Mouse (Mus musculus) layer of hippocampus, postnatal 25 days (tissue): ENCODE data around the gene Oxtr. TPM values are rescaled to one million over a fixed set of nuclear protein-coding genes. Genes with fewer than 3 reads are reported as not detected.

Source experiments
- DNase-seq, 2 experiments: peaks; one replicate each; pipeline ENCODE4 v3.0.0; 2022; ENCODE audit warnings: mixed read lengths in 2 of 2, low spot score in 1 of 2; ENCODE audit errors: extremely low spot score in 1 of 2
- total RNA-seq, 2 experiments: library from RNA; stranded (reverse); gene quantifications; 2 replicates each; pipeline ENCODE4 v1.2.3; 2021

Oxtr gene
- 1 to 10 TPM; 7.2 to 9.9 TPM for total RNA-seq

DNA sequence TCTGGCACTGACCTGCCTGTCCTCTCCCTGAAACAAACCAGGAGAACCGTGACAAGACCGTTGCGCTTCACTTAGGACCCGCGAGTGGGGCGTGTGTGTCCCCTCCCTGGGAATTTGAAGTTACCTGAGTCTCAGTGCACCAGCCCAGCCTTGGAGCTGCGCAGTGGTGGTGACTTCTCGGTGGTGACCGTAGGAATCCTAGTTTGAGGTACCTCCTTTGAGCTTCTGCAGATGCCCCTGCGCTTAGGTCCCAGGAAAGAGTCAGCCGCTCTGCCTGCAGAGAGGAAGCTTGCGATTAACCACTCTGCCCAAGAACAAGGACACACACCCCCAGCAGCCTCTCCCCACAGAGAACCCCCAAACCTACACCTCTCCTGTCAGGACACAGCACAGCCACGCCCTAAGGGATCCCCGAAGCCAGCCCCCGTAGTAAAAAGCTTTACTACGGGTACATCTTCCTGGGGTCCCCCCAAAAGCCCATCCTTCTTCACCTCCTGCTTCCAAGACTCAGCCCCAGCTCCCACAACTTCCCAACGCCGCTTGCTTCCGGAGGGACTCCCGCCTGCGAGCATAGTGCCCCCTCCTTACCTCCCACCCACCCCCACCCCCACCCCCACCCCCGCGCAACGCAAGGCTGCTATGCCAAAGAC is at the start of gene Oxtr:
Gene Oxtr, minus strand, starts transcription at position 34 of the 650 bp plus-strand sequence.
- DNase-seq: no peak

DNA sequence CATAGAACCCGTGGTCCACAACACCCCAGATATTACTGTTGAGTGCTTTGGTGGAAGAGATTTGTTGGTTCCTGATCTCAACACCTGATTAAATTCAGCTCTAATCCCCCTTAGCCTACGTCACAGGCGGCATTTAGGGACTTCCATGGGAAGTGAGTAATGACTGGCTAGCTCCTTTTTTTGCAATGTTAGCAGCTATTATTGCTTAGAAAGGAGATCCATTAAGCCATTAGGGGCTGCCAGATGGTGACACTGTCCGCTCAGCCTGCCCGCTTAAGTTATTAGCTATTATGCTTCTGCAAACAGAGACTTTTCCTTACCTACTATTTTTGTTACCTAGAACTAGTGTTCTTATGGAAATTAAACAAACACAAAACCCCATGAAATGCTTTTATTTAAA is 35.7 kb upstream of the Oxtr start:
- no peak for DNase-seq

DNA sequence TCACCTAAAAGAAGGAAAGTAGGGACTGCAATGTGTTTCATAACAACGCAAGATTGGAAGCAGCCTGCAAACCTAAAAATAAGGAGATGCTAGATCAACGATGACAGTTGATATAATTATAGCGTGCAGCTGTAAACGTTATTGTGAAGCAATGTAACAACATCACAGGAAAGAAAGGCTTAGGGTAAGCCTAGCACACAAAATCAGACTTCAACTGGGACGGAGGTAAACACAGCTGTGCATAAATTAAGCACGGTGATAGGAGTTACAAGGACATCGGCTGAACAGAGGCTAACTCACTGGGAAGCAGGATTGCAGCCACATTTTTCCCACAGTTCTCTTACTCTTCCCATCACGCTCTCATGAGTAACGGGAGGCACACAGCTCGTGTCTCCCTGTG is 34.7 kb upstream of the Oxtr start:
- no peak for DNase-seq

DNA sequence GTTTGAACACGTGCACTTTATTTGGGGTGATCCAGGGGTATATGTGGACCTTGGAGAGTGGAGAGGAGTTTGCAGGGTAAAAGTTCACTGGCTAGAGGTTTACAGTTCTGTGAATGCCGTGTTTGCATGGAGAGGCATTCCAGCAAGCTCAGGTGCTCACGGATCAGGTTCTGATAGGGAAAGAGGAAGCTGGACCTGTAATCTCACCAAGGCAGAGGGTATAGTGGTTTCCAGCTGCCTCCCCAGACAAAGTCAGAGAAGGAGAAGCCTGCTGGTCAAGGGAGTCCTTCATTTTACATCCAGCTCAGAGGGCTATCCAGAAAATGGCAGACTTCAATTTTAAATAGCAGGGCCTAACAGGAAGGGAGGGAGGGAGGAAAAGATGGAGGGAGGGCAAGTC is 28.2 kb upstream of the Oxtr start:
- no peak for DNase-seq

DNA sequence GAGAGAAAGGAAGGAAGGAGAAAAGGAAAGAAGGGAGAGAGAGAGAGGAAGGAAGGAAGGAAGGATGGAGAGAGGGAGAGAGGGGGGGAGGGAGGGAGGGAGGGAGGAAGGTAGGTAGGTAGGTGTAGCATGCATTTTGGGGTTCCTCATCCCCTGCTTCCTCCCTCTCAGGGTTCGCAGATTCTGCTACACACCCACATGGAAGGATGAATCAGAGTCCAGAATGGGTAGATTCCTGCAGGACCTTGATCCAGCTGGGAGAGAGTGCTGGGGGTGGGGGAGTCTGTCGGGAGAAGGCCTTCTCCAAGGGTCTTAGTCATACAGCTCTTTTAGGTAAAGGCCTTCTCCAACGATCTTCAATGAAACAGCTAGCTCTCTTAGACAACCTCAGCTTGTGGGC is 27.8 kb upstream of the Oxtr start:
- no peak for DNase-seq

DNA sequence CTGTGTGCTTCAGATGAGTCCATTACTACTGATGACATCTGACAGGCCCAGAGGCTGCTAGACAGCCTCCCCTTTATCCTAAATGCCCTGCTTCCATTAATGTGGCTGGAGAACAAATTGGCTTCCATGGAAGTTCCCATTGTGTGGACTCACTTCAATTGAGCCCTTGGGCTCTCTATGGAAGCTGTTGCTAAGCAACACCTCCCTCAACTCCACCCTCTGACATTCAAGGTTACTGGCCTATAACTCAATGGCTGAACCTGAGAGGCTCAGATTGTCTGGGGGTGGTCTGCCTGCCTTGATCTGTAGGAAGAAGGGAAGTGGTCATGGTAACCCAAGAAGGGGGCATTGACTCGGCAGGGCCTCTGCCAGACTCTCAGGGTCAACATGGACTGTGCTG is 26.8 kb upstream of the Oxtr start:
- DNase-seq: no peak

DNA sequence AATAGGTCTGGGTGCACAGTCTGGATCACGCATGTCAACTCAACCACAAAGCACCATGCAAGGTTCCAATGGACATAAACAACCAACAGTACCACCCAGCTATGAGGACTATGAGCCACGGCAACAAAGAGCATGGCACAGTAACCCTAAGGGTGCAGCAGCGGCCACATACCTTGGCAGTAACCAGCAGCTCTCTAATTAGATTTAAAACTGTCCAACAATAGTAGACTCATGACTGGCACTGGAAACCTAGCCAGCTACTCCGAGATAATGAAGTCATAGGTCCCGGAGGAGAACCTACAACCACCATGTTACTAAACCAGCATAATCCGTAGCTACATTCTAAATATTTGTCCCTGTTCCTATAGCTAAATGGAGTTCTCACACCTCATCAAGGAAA is 24.8 kb upstream of the Oxtr start:
- DNase-seq: no peak

DNA sequence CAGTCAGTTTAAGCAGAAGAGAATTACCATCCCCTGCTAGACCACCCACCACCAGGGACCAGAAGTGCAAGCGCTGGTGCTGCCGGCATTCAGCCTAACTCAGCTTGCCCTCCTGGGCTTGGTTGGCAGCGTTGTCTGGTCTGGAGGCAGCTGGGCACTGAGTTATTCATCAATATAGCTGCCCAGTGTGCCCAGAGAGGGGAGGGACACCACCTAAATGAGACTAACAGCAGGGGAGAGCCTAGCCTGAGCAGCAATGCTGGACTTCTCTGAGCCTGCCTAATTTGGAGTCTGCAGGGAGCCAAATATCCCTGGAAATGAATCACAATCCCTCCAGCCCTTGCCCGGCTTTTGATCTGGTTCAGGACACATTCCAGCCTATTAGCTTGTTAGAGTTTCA is 20.6 kb upstream of the Oxtr start:
- no peak for DNase-seq

DNA sequence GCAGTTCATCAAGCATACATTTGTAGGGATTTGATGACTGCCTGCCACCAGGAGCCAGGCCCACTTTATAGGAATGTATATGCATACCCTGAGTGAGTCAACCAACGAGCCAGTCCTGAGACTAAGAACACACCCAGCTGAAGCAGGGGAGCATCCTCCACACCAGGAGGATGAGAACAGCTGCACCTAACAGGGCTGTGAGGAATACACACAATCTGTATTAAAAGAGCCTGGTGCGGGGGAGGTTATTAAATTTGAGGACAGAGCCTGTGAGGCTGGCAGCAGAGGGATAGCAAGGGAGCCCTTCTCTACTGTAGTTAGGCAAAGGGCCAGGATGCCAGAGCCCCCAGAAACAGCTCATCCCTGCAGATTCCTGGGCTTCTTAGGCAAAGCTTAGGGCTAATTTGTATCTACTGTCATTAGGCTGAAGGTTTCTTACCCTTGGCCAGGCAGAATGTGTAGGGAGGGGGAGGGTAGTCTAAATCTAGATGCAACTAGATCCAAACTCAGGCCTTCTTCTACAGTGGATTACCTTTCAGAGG is 19.9 kb upstream of the Oxtr start:
- no peak for DNase-seq

DNA sequence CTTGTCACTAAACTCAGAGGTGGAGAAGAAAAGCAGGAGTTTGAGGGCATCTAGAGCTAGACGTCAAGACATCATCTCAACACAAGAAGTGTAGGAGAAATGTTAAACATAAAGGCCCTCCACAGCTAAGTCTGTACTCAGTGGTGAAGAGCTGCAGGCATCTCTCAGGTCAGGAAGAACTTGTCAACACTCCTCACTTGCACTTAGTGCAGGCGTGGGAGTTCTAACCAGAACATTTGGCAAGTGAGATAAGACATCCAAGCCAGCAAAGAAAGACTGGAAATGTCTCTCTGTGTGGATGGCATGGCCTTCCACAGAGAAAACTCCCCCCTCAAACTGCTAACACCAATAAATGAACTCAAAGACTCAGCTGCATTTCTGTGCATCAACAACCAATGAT is 17.9 kb upstream of the Oxtr start:
- no peak for DNase-seq

DNA sequence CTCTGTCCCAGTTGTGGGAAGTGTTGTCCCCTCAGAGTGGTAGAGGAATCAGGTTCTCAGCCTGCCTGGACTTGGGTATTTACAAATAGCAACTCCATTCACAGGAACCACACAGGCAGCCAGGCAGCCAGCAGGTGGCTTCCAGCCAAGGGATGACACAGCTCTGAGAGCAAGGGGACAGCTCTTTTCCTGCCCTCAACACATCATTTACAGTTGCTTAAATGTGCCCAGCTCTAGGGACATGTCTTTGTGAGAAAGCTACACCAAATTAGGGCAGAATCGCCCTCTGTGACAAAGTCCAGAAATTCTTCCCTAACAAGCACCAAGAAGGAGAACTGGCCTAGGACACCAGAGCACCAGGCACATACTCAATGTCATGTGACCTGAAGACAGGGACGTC is 11.4 kb upstream of the Oxtr start:
- peak in 1 of 2 experiments; percentile 30 for DNase-seq

DNA sequence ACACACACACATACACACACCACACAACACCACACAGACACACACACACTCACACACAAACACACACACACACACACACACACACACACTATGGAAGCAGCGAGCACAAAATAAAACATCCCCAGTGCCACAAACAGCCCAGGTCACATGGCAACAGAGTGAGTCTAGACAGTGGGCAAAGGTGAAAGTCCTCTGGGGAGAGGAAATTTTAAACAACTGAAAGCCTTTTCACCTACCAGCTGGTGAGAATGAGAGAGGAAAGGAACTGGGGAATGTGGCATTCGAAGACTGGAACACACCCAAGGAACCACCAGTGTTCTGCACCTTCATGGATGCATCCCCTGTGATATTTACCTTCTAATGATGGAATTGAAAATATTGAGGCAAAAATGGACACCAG is 9.7 kb upstream of the Oxtr start:
- no peak for DNase-seq

DNA sequence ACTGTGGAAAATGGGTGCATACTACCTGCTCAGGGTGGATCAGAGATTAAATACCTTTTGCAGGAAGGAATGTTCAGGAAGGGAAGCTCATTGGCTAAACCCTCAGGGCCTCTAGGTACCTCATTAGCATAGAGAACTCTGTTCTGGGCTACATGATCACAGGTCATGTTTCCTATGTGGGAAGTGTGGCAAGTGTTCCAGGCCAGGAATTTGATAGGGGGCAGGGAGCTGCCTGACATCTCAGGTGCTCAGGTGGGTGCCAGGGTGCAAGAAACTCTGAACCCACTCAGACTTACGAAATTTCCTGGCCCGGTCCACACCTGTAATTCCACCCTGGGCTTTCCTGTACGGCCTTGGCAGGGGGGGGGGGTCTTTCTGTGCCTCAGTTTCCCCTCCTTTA is 9.0 kb upstream of the Oxtr start:
- DNase-seq: no peak

DNA sequence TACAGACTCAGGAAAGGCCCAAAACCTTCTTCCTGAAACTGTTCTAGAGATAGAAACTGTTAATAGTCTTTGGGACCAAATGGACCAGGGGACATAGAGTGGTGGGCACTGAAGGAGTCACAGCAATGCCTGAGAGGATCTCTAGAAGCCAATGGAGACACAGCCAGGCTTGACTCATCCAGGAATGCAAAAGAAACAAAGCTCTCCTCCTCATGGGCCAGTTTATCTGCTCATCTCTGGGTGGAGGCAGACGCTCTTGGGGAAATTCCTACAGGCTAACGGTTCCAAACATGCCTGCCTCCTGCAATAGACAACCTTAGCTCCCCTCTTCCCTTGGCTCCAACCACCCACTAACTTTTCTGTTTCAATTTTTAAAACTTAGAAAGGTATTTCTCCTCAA is 7.7 kb upstream of the Oxtr start:
- DNase-seq: no peak

DNA sequence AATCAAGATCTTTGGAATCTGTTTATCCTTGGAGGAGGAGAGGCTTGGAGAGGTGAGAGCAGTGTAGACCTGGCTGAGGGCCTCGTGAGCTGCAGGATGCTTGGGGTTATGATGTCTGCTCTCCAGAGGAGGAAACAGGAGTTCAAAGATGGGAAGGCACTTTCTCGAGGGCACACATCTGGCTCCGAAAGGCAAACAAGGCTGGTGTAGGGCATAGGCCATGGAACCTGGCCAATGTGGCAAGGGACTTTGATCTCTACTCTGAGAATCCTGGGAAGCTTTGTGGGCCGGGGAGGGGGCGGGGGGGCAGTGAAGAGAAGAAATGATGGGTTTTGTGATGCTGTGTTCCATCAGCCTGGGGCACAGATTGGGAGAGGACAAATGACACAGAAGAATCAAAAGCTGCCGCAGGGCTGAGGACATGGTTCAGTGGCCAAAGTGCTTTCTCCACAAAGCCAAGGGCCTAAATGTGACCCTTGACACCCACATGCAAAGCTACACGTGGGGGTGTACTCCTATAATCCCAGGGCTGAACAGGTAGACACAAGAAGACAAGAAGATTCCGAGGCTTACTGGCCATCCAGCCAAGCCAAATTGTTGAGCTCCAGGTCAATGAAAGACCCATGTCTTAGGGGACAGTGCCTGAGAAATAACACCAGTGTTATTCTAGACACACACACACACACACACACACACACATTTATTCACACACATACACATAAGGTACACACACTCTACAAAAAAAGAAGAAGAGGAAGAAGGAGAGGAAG is 6.7 kb upstream of the Oxtr start:
- DNase-seq: no peak

DNA sequence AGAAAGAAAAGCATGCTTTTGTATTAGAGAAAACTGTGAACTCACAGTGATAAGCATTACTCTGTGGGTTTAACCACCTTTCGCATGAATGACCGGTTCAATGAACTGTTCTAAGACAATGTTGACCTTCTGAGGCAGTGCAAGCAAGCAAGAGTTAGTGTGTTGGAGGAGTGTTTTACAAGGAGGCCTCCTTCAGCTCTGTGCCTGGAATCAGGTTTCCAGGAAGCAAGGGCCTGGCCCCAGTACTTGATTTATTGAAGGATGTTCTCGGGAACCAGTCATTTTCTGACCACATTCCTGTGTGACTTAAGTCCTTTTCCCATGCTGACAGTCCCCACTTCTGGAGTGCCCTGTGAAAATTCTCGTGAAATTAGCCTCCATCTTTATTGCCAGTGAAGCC is 5.5 kb upstream of the Oxtr start:
- no peak for DNase-seq

DNA sequence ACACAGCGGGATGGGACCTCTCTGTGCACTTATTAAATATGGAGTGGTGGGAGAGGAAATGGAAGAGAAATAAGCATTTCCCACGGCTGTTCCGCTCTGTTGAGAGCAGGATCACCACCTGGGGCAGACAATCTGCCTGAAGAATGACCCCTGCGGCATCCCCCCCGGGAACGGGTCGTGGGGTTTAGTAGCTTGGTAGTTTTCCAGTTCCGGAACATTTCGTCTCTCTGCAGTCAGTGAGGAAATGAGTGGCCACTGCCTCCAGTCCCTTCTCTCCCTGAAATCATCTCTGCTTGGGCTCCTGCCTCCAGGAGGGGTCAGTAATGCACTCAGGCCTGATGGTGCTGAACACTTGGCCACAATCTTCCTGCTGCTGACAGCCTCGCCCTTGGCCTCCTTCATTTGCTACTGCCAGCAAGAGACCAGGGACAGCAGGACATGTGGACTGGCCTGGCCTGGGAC is 4.9 kb upstream of the Oxtr start:
- DNase-seq: no peak

DNA sequence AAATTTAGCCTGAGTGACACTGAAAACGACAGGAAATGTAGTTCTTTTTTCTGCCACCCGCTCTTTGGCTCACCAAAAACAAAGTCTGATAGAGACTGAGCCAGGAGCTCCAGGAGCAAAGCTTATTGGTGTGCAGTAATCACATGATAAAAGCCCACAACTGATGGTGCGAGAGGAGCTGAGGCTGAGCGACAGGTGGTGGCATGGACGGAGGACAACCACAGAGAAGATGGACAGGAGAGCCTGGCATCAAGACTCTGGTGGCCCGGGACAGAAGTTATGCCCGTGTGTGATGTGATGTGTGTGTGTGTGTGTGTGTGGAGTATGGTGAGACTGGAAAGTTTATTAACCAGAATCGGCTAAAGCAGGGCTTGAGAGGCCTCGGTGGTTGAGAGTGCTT is 3.6 kb upstream of the Oxtr start:
- DNase-seq: no peak

DNA sequence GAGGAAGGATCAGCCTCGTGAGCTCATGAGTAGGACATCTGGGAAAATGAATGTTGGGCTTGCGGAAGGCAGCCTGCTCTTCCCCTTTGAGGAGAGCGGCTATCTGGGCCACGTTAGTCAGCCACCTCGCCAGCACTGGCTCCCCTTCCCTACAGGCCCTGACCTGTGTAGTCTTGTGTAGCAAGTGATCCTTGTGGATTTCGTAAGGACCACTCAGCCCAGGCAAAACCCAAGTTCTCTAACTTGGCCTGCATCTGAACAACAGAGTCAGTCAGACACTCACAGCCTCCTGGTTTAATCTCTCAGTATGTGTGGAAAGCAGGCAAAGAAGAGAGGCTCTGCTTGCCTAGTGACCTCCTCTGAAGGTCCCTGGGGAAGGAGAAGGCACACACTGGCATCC is 2.9 kb upstream of the Oxtr start:
- no peak for DNase-seq

DNA sequence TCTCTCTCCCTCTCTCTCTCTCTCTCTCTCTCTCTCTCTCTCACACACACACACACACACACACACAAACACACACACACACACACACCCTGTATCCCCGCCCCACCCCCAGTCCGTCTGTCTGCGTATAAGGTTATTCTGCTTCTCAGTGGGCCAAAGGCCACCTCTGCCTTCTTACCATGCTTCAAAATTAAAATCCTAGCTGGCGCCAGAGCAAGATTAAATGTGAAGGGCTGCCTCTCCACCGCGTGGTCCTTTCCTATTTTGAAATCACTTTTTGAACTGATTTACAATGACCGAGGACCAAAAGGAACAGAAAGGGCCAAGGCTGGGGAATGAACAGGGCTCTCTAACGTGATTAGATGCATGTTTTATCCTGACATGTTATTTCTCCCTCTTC is 1.8 kb upstream of the Oxtr start:
- no peak for DNase-seq

DNA sequence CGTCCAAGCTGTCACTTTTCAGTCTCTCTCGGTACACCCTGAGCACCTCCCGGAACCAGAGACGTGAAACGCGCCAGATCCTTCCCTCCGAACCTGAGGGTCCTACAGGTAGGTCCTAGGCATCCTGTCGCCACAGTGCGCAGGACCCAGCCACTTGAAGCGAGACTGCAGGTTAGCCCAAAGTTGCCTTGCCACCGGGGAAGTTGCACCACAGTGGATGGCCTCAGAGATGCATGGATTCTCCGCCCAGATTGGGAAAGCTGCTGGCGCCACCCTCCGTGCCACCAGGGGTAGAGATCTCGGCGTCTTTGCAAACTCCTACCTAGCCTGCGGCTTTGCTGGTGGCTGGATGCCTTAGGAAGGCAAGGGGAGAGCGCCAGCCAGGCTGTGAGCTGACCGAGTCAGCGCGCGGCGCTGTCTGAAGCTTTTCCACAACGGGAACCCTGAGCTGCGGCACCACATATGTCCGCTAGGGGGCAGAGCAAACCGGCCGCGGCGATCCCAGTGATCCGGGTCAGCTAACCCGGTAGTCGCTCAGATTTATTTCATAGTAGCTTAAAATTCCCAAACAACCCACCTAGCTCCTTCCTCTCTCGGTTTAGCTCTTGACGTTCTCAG is 991 bp upstream of the Oxtr start:
- DNase-seq: peak; percentile 79 to 95
